Mouse (Mus musculus): ENCODE measurements around the gene Chgb. TPM values are rescaled to one million over a fixed set of nuclear protein-coding genes. Genes with fewer than 3 reads are reported as not detected.
A peak's percentile ranks its signal among the peaks of the same experiment; 100 is the strongest.

Chgb gene
- polyA plus RNA-seq, 2 experiments = 0.09 TPM

- H3K9me3 ChIP-seq (ENCODE audit: control insufficient read depth, low read length) = no peaks in the 10 kb centered on the region
- H3K4me1 ChIP-seq (replicated peaks; ENCODE audit: control insufficient read depth in 2 of 2, insufficient read depth in 2 of 2, low read length in 1 of 2) = no peaks in the 10 kb centered on the region
- DNase-seq (ENCODE audit: low read depth in 3 of 3, low spot score in 3 of 3) (no peak), ATAC-seq (ENCODE audit: insufficient read depth) (no peak)
- no peaks in the 10 kb centered on the region for H3K27me3 ChIP-seq (ENCODE audit: control insufficient read depth, insufficient read depth, low read length)
- 59% methylated on average over 19 of the region's 19 CpGs for WGBS (ENCODE audit: insufficient replicate concordance)
- H3K27ac ChIP-seq = no peak overlapping the region
- H3K4me2 ChIP-seq (ENCODE audit: low read depth) = no peak overlapping the region
- no peaks in the 10 kb centered on the region for H3K36me3 ChIP-seq (replicated peaks; ENCODE audit: control insufficient read depth, insufficient read depth, low read depth)
- no peak overlapping the region for H3K9ac ChIP-seq (replicated peaks)
- no peak for TF ChIP-seq EP300 (IDR thresholded peaks at IDR 0.05; ENCODE audit: low read depth)
- TF ChIP-seq CTCF (IDR thresholded peaks at IDR 0.05; ENCODE audit: low read depth) = no peak
- no peak overlapping the region for H3K4me3 ChIP-seq (ENCODE audit: insufficient read depth in 1 of 2, low read depth in 2 of 2, low read length in 2 of 2)
These were observed 12.5 kb downstream of the Chgb start for GRCm38 (mm10) chr2:132793441-132794203.

GRCm38 (mm10) chr2:132794204-132794586 lies 13.1 kb downstream of the Chgb start:
- Histone ChIP-seq H3K4me1 (replicated peaks; ENCODE audit: control insufficient read depth in 2 of 2, insufficient read depth in 2 of 2, low read length in 1 of 2) (no peaks in the 10 kb centered on the region), H3K9ac (replicated peaks) (no peak overlapping the region), H3K27me3 (ENCODE audit: control insufficient read depth, insufficient read depth, low read length) (no peaks in the 10 kb centered on the region), H3K36me3 (replicated peaks; ENCODE audit: control insufficient read depth, insufficient read depth, low read depth) (no peaks in the 10 kb centered on the region), H3K9me3 (ENCODE audit: control insufficient read depth, low read length) (no peaks in the 10 kb centered on the region), H3K27ac (no peak overlapping the region), H3K4me2 (ENCODE audit: low read depth) (no peak overlapping the region), H3K4me3 (ENCODE audit: insufficient read depth in 1 of 2, low read depth in 2 of 2, low read length in 2 of 2) (no peak overlapping the region)
- WGBS (ENCODE audit: insufficient replicate concordance) = 68% methylated on average over 7 of the region's 7 CpGs
- TF ChIP-seq EP300 (IDR thresholded peaks at IDR 0.05; ENCODE audit: low read depth) (no peak), CTCF (IDR thresholded peaks at IDR 0.05; ENCODE audit: low read depth) (no peak)
- DNase-seq (ENCODE audit: low read depth in 3 of 3, low spot score in 3 of 3) (no peak), ATAC-seq (ENCODE audit: insufficient read depth) (no peak)

- Histone ChIP-seq H3K36me3 (replicated peaks; ENCODE audit: control insufficient read depth, insufficient read depth, low read depth) (peaks cover 17% of the 10 kb centered on the region), H3K4me1 (replicated peaks; ENCODE audit: control insufficient read depth in 2 of 2, insufficient read depth in 2 of 2, low read length in 1 of 2) (no peaks in the 10 kb centered on the region), H3K9ac (replicated peaks) (no peak overlapping the region), H3K9me3 (ENCODE audit: control insufficient read depth, low read length) (no peaks in the 10 kb centered on the region), H3K4me2 (ENCODE audit: low read depth) (no peak overlapping the region), H3K27me3 (ENCODE audit: control insufficient read depth, insufficient read depth, low read length) (no peaks in the 10 kb centered on the region), H3K27ac (no peak overlapping the region), H3K4me3 (ENCODE audit: insufficient read depth in 1 of 2, low read depth in 2 of 2, low read length in 2 of 2) (no peak overlapping the region)
- TF ChIP-seq CTCF (IDR thresholded peaks at IDR 0.05; ENCODE audit: low read depth) (no peak), EP300 (IDR thresholded peaks at IDR 0.05; ENCODE audit: low read depth) (no peak)
- ATAC-seq (ENCODE audit: insufficient read depth) (no peak), DNase-seq (ENCODE audit: low read depth in 3 of 3, low spot score in 3 of 3) (no peak)
- WGBS (ENCODE audit: insufficient replicate concordance) = 70% methylated on average over 2 of the region's 2 CpGs
These were observed 21.9 kb downstream of the Chgb start for GRCm38 (mm10) chr2:132802976-132803375.

GRCm38 (mm10) chr2:132815608-132816314 lies 34.7 kb downstream of the Chgb start, which contains the start of the genes Trmt6 and Mcm8:
Trmt6 (minus strand) TSS chr2:132816055.
Mcm8 (plus strand) TSS chr2:132816141.
- Histone ChIP-seq H3K4me3 (ENCODE audit: insufficient read depth in 1 of 2, low read depth in 2 of 2, low read length in 2 of 2) (peak within 1 kb of the TSS; percentile 80 to 96), H3K27me3 (ENCODE audit: control insufficient read depth, insufficient read depth, low read length) (no peaks in the 10 kb centered on the region), H3K4me2 (ENCODE audit: low read depth) (peak within 1 kb of the TSS; percentile 86), H3K36me3 (replicated peaks; ENCODE audit: control insufficient read depth, insufficient read depth, low read depth) (peaks cover 8% of the 10 kb centered on the region), H3K4me1 (replicated peaks; ENCODE audit: control insufficient read depth in 2 of 2, insufficient read depth in 2 of 2, low read length in 1 of 2) (peaks cover 6 to 9% of the 10 kb centered on the region in 2 experiments; a peak in 3 of 4 replicates), H3K27ac (peak within 1 kb of the TSS; percentile 76), H3K9me3 (ENCODE audit: control insufficient read depth, low read length) (no peaks in the 10 kb centered on the region), H3K9ac (replicated peaks) (peak within 1 kb of the TSS; percentile 87)
- under 1% methylated on average over 59 of the region's 59 CpGs for WGBS (ENCODE audit: insufficient replicate concordance)
- DNase-seq (ENCODE audit: low read depth in 3 of 3, low spot score in 3 of 3) (peak; percentile 97 to 99 (median 98)), ATAC-seq (ENCODE audit: insufficient read depth) (peak; percentile 99)
- TF ChIP-seq CTCF (IDR thresholded peaks at IDR 0.05; ENCODE audit: low read depth) (peak; percentile 46), EP300 (IDR thresholded peaks at IDR 0.05; ENCODE audit: low read depth) (no peak)

GRCm38 (mm10) chr2:132841071-132841470 lies 60.0 kb downstream of the Chgb start:
- DNase-seq (ENCODE audit: low read depth in 3 of 3, low spot score in 3 of 3) (no peak), ATAC-seq (ENCODE audit: insufficient read depth) (no peak)
- Histone ChIP-seq H3K9ac (replicated peaks) (no peak overlapping the region), H3K27me3 (ENCODE audit: control insufficient read depth, insufficient read depth, low read length) (no peaks in the 10 kb centered on the region), H3K9me3 (ENCODE audit: control insufficient read depth, low read length) (no peaks in the 10 kb centered on the region), H3K4me1 (replicated peaks; ENCODE audit: control insufficient read depth in 2 of 2, insufficient read depth in 2 of 2, low read length in 1 of 2) (no peaks in the 10 kb centered on the region), H3K4me3 (ENCODE audit: insufficient read depth in 1 of 2, low read depth in 2 of 2, low read length in 2 of 2) (no peak overlapping the region), H3K27ac (no peak overlapping the region), H3K36me3 (replicated peaks; ENCODE audit: control insufficient read depth, insufficient read depth, low read depth) (peaks cover 4% of the 10 kb centered on the region), H3K4me2 (ENCODE audit: low read depth) (no peak overlapping the region)
- TF ChIP-seq CTCF (IDR thresholded peaks at IDR 0.05; ENCODE audit: low read depth) (no peak), EP300 (IDR thresholded peaks at IDR 0.05; ENCODE audit: low read depth) (no peak)
- 72% methylated on average over 4 of the region's 4 CpGs for WGBS (ENCODE audit: insufficient replicate concordance)

Other genes starting within 250 kb of the Chgb start
- gene Gpcpd1, start 193.5 kb upstream of the Chgb start, polyA plus RNA-seq (2012; rRNA removed) = 20.6 and 31.0 TPM in 2 replicates
- 67.7 and 78.4 TPM in 2 replicates for gene Gpcpd1, start 193.5 kb upstream of the Chgb start, polyA plus RNA-seq (2014; fragmentation: Nextera tagmentation; extraction: Ambion mirVana)
- 6.3 and 7.1 TPM in 2 replicates for gene Shld1, start 94.3 kb upstream of the Chgb start, polyA plus RNA-seq (2012; rRNA removed)
- 10.1 and 12.3 TPM in 2 replicates for gene Shld1, start 94.3 kb upstream of the Chgb start, polyA plus RNA-seq (2014; fragmentation: Nextera tagmentation; extraction: Ambion mirVana)
- gene Trmt6, start 34.8 kb downstream of the Chgb start, polyA plus RNA-seq (2012; rRNA removed) = 5.4 and 8.3 TPM in 2 replicates
- gene Trmt6, start 34.8 kb downstream of the Chgb start, polyA plus RNA-seq (2014; fragmentation: Nextera tagmentation; extraction: Ambion mirVana) = 14.1 and 18.5 TPM in 2 replicates
- 2.8 and 4.5 TPM in 2 replicates for gene Mcm8, start 34.9 kb downstream of the Chgb start, polyA plus RNA-seq (2012; rRNA removed)
- gene Mcm8, start 34.9 kb downstream of the Chgb start, polyA plus RNA-seq (2014; fragmentation: Nextera tagmentation; extraction: Ambion mirVana) = 6.9 and 7.5 TPM in 2 replicates
- 8.9 and 10.1 TPM in 2 replicates for gene Crls1, start 65.4 kb downstream of the Chgb start, polyA plus RNA-seq (2012; rRNA removed)
- 9.0 and 14.3 TPM in 2 replicates for gene Crls1, start 65.4 kb downstream of the Chgb start, polyA plus RNA-seq (2014; fragmentation: Nextera tagmentation; extraction: Ambion mirVana)
- 0.36 and 0.39 TPM in 2 replicates for gene Lrrn4, start 99.6 kb downstream of the Chgb start, polyA plus RNA-seq (2012; rRNA removed)
- gene Lrrn4, start 99.6 kb downstream of the Chgb start, polyA plus RNA-seq (2014; fragmentation: Nextera tagmentation; extraction: Ambion mirVana) = 0.67 and 0.72 TPM in 2 replicates
- 0.02 TPM in 2 replicates for gene Fermt1, start 164.6 kb downstream of the Chgb start, polyA plus RNA-seq (2012; rRNA removed)
- 0.08 TPM in 1 of 2 replicates, not detected in the other for gene Fermt1, start 164.6 kb downstream of the Chgb start, polyA plus RNA-seq (2014; fragmentation: Nextera tagmentation; extraction: Ambion mirVana)